Mouse (Mus musculus) thymus, postnatal 25 days (tissue): Measurements from ENCODE around the gene Prr12.
A peak's percentile ranks its signal among the peaks of the same experiment; 100 is the strongest.
"Not testable (repeated sequence)": the region's sequence is repeated elsewhere in the genome, so short reads cannot be mapped to it uniquely, and the experiment has no call there.

Experiments used
- DNase-seq: peaks from one replicate; pipeline ENCODE4 v3.0.0; 2022

Prr12 gene

GRCm38 (mm10) chr7:45048923-45049657, 3.6 kb downstream of the Prr12 start:
- DNase-seq: no peak

GRCm38 (mm10) chr7:45048001-45048890, 4.4 kb downstream of the Prr12 start:
- DNase-seq: no peak

- no peak for DNase-seq
Observed at GRCm38 (mm10) chr7:45047491-45047890, 5.2 kb downstream of the Prr12 start.

GRCm38 (mm10) chr7:45046853-45047350, 5.8 kb downstream of the Prr12 start:
- no peak for DNase-seq

DNA sequence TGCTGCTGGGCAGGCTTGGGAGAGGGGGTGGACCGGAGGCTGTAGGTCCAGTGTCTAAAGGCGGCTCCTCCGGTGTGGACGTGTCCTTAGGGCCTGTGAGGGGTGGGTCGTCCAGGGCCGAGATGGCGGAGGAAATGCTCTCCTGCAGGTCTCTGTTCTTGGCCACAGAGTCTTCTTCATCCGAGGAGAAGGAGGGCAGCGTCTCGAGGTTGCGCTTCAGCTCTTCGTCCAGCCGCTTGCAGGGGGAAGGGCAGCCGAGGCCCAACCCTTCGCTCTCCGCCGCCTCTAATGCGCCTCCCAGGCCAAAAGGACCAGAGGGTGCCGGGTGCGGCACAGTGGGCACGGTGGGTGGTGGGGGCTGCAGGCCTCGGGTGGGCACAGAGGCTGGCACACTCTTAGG, 6.9 kb downstream of the Prr12 start:
- no peak for DNase-seq

DNA sequence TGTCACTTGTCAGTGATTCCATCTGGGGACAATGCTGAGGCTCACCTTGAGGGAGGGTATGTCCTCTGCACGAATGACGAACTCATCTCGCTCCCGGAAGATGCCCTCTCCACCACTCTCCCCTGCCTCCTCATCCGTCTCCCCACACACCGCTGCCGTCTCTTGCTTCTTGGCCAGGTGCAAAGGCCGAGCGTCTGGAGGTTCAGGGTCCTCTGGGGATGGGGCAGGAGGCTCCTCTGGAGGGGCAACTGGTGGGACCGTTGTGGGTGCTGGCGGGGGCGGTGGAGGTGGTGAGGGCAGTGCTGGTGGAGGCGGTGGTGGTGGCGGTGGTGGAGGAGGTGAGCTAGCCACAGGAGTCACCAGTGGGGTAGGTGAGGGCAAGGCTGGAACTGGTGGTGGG, 9.4 kb downstream of the Prr12 start:
- DNase-seq: no peak

GRCm38 (mm10) chr7:45040851-45041250, 11.8 kb downstream of the Prr12 start:
- DNase-seq: no peak

DNA sequence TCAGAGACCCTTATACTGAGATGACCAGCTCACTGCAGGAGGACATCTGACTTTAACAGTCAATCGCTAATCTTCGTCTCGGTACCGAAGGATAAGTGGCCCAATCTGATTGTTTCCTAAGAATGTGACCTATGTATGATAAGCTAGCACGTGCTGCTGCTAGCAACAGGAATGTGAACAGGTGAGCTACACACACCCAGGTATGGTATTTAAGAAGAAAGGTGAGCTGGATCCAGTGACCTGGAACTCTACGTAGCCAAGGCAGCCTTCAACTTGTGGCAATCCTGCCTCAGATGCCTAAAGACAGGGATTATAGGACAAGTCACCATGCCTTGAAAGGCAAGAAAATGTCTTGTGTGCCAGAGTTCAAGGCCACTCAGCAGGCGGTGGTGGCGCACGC, 14.3 kb downstream of the Prr12 start:
- DNase-seq: no peak

- DNase-seq: peak; percentile 82
Observed at GRCm38 (mm10) chr7:45037720-45038361, 14.8 kb downstream of the Prr12 start.

DNA sequence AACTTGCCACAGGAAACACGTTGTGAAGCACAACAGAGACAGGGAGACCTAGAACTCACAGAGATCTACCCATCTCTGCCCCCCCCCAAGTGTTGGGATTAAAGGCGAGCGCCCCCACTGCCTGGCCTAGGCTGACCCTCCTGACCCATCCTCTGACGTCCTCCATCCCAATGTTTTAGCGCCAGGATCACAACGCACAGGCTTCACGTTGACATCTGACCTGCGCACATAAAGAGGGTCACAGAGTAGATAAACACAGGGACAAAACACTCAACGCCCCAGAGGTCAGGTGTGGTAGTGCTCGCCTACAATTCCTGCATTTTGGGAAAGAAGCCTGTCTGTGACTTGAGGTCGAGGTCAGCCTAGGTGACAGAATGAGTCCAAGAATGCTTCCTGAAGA, 16.0 kb downstream of the Prr12 start:
- no peak for DNase-seq

- no peak for DNase-seq
Observed at GRCm38 (mm10) chr7:45035631-45036030, 17.1 kb downstream of the Prr12 start.

- DNase-seq: no peak
Observed at GRCm38 (mm10) chr7:45033722-45034359, 18.8 kb downstream of the Prr12 start.

GRCm38 (mm10) chr7:45030857-45031256, 21.8 kb downstream of the Prr12 start:
- DNase-seq: no peak

DNA sequence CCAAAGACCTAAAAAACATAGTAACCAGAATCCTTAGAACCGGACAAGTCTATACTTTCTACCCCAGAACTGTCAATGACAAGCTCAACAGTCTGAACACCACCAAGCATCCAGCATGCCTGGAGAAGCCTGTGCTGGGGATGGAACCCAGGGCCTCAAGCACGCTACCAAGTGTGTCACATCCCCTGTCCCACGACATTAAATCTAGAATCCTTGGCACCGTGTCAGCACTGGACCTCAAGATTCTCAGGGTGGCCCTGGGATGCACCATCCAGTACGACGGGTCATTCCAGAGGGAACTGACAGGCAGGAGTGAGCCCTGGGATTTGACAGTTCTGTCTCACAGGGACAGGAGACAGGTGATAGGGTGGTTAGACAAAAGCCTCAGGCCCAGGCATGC, 22.7 kb downstream of the Prr12 start:
- DNase-seq: no peak

DNA sequence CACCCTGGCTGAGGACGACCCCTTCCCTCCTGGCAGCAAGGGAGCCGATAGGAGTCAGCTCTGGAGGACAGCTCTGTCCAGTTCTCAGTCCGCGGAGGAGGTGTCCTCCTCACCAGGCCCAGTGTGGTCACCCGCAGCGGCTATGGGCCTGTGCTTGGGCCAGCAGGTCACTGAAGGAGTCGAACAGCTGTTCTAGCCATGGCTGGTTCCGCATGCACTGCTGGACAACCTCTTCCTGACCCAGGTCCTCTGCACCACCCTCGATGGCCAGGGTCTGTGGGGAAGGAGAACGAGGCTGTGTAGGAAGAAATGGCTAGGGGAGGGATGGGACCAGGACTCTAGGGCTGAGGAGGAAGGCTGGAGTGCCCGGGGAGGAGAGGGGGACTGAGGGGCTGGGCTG, 24.3 kb downstream of the Prr12 start:
- no peak for DNase-seq

DNA sequence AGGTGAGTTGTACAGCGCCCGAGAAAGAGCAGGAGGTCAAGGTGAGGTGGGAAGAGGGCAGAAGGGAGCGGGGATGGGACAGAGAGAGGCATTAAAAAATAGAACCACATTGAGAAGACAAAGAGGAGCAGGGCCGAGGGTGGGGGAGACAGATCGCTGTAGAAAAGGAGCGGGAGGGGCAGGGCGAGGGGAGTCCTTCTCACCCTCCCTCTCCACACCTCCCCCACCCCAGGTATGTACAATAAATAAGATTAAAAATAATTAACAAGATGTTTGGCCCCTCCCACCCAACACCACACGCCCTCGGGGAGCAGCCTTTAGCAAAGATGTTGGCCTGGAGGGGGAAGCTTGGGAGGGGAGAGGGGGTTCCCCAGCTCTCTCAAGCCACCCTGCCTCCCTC, 24.9 kb downstream of the Prr12 start:
- DNase-seq: no peak

DNA sequence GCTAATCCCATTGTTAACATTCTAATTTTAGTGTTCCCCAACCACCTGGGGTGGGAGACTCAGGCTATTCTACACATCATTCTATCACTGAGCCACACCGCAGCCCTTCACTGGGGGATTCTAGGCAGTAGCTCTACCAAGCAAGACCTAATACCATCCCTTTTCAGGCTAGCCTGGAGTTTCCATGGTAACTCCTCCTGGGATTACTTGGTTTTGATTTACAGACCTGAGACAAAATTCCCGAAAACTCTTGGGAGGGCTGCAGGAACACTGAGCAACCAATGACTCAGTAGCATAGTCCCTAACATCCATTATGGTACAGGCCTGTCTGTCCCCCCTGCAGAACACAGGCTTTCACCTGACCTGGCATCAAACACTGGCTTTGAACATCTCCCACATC, 26.4 kb downstream of the Prr12 start:
- DNase-seq: no peak

GRCm38 (mm10) chr7:45025601-45026220, 27.0 kb downstream of the Prr12 start:
- DNase-seq: no peak

DNA sequence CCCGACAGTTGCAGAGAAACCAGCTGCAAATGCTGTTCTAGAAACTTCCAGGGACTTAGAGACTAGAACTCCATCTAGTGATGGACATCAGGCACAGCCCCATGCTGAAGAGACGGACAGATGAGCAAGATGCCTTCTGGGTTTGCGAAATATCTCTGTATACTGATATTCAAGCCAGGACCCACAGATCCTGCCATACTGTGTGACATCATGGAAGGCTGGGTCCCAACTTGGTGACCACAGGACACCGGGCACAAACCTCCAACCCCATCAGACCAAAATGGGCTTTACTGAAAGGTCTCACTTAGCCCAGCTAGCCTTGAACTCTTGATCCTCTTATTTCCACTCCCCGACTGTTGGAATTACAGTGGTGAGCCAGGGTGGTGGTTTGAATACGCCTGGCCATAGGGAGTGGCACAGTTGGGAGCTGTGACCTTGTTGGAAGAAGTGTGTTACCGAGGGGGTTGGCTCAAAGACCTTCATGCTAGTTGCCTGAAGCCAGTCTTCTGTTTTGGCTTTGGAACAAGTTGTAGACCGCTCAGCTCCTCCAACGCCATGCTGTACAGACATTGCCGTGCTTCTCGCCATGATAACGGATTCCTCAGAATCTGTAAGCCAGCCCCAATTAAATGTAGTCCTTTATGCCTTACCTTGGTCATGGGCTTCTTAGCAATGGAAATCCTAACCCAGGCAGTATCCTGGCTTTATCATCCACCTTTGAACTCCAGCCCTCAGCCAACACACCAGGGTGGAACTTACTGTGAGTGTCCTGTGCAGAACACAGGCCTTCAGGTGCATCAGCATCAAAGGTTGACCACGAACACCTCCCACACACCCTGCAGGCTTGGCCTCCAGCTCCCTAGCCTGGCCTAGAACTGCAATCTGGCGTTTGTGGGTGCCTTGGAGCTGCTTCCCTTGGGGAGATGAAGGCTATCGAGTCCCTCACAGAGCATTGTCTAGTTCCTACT, 28.1 kb downstream of the Prr12 start:
- no peak for DNase-seq

DNA sequence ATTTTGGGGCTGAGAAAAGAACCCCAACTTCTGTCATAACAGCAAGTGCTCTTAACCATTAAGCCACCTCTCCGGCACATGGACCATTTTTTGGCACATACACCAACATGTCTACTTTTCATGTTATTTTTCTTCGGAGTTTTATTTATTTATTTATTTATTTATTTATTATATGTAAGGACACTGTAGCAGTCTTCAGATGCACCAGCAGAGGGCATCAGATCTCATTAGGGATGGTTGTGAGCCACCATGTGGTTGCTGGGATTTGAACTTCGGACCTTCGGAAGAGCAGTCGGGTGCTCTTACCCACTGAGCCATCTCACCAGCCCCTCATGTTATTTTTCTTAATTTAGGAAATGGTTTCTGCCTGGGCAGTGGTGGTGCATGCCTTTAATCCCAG, 29.0 kb downstream of the Prr12 start:
- DNase-seq: not testable (repeated sequence)

DNA sequence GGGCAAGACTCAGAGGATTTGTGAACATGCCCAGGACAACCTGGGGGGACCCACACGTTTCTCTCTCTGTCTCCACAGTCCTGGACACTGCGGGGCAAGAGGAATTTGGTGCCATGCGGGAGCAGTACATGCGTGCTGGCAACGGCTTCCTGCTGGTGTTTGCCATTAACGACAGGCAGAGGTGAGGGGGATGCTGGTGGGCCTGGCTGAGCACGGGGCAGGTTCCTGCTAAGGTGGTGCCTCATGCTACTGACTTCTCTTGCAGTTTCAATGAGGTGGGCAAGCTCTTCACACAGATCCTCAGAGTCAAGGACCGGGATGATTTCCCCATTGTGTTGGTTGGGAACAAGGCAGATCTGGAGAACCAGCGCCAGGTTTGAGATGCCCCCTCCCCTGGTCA, 32.5 kb downstream of the Prr12 start:
- no peak for DNase-seq
